Mouse (Mus musculus) stomach, postnatal 0 days (tissue): ENCODE data around the gene Rab28.
A peak's percentile ranks its signal among the peaks of the same experiment; 100 is the strongest.

ENCODE experiments used
- CTCF ChIP-seq: IDR thresholded peaks from 2 replicates; pipeline ENCODE4 v1.5.1; 2016; ENCODE audit warnings: antibody characterized with exemption, low read depth, mild to moderate bottlenecking, moderate library complexity
- EP300 ChIP-seq: optimal IDR thresholded peaks from 2 replicates; pipeline ENCODE3; 2016; ENCODE audit warnings: antibody characterized with exemption

DNA sequence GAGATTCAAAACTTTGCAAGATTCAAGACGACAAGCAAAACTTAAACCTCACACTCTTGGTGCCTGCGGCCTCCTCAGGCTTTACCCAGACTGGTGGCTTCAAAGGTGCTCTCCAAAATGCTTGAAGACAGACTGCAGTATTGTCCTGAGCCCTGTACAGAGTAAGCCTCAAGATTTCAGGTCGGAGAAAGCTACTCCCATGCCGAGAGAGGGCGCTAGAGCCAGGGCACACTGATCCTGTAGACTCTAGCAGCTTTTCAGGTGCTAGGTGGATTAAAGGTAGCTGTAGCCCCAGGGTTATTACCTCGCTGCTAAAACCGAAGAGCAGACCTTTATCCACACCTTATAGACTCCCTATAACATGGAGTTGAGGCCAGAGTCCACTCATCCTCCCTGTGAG is 36.3 kb upstream of the Rab28 start:
- TF ChIP-seq CTCF = 0 out of 2 replicates have a peak, but pooled peaks have one; percentile 22
- TF ChIP-seq EP300 = no peak
